Mouse (Mus musculus) stomach, postnatal 0 days (tissue): Measurements from ENCODE around the gene Atad3a. TPM values are rescaled to one million over a fixed set of nuclear protein-coding genes. Genes with fewer than 3 reads are reported as not detected.

Source experiments
- ATAC-seq: fragments of 200-750 bp; cut with Nextera tagmentation; 2 replicates; pipeline ENCODE4 v1.8.0; 2017; ENCODE audit not compliant: low FRiP score, low TSS enrichment
- DNase-seq: peaks from one replicate; pipeline ENCODE4 v3.0.0-alpha.2; 2016; ENCODE audit warnings: low spot score
- H3K27ac ChIP-seq: fragments of 300-500 bp; sonication (generic); replicated peaks from 2 replicates; pipeline ENCODE4 v1.5.1; 2014; ENCODE audit warnings: mild to moderate bottlenecking, control low read depth
- H3K27me3 ChIP-seq: fragments of 300-500 bp; sonication (generic); 2 replicates; pipeline ENCODE4 v1.6.1; 2014; ENCODE audit warnings: low read length; ENCODE audit not compliant: control insufficient read depth, insufficient read depth
- H3K36me3 ChIP-seq: fragments of 300-500 bp; sonication (generic); 2 replicates; pipeline ENCODE4 v1.6.1; 2014; ENCODE audit warnings: low read length, mixed read lengths; ENCODE audit not compliant: control insufficient read depth, insufficient read depth
- H3K4me1 ChIP-seq: fragments of 300-500 bp; sonication (generic); replicated peaks from 2 replicates; pipeline ENCODE4 v1.6.1; 2014; ENCODE audit warnings: antibody characterized with exemption; ENCODE audit not compliant: control insufficient read depth, insufficient read depth
- H3K4me2 ChIP-seq: fragments of 300-500 bp; sonication (generic); replicated peaks from 2 replicates; pipeline ENCODE4 v1.6.1; 2014; ENCODE audit warnings: low read depth, mild to moderate bottlenecking, control low read depth, moderate library complexity
- H3K4me3 ChIP-seq: fragments of 300-500 bp; sonication (generic); 2 replicates; pipeline ENCODE4 v1.5.1; 2014; ENCODE audit warnings: low read depth, low read length, control low read depth
- H3K9ac ChIP-seq: fragments of 300-500 bp; sonication (generic); 2 replicates; pipeline ENCODE4 v1.6.1; 2014; ENCODE audit warnings: mild to moderate bottlenecking, low read length, control low read depth, mixed read lengths
- H3K9me3 ChIP-seq: fragments of 300-500 bp; sonication (generic); 2 replicates; pipeline ENCODE4 v1.6.1; 2016; ENCODE audit warnings: low read length; ENCODE audit not compliant: control insufficient read depth
- CTCF ChIP-seq: IDR thresholded peaks from 2 replicates; pipeline ENCODE4 v1.5.1; 2016; ENCODE audit warnings: antibody characterized with exemption, low read depth, mild to moderate bottlenecking, moderate library complexity
- EP300 ChIP-seq: optimal IDR thresholded peaks from 2 replicates; pipeline ENCODE3; 2016; ENCODE audit warnings: antibody characterized with exemption
- WGBS: fragments of 180-500 bp; shearing (Covaris S2); extraction: QIAGEN DNeasy Blood & Tissue Kit; methylation state at CpG from one replicate; pipeline ENCODE4 v1.1.7; 2014; 5-methylcytosine and 5-hydroxymethylcytosine counted together
- polyA plus RNA-seq: library from polyadenylated mRNA; unstranded; fragments of >200 nt; fragmentation: Nextera tagmentation; extraction: Ambion mirVana; gene quantifications from 2 replicates; pipeline ENCODE4 v1.2.1, GENCODE M21; 2015

Gene Atad3a
- 48.8 and 55.1 TPM in 2 replicates for polyA plus RNA-seq

DNA sequence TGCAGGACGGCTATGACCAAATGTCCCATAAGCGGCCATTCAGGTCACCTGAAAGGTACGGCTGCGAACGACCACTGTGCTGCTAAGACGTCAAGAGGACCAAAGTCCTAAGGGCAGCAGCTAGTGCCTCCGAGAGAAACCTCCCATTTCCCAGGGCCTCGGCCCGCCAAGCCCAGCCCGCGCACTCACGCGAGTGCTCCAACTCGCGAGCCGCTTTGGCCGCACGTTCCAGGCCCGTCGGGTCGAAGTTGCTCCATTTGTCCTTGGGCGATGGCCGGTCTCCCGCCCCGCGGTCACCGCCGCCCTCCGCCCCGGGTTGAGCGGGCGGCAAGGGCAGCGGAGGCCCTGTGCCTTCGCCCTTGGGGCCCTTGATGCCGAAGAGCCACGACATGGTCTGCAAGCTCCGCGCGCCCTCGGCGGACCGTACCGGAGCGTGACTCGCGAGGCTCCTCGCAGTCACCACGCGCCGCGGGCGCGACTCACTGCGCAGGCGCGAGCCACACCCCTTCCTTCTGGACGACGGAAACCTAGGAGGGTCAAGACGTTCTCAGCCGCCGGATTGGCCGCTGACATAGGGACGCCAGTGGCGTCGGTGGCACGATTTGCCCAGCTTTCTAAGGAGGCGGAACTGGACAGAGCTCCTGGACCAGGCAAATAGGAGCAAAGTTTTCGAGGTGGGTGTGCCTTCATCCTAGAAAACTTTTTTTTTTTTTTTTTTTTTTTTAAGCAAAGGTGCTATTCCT is at the start of gene Atad3a:
TSS of gene Atad3a (minus strand) at position 481 of the 743 bp plus-strand sequence.
- no peak for TF ChIP-seq CTCF
- WGBS, result under 1% methylated on average over 54 of the region's 68 CpGs
- Histone ChIP-seq H3K9ac (peak within 1 kb of the TSS; percentile 79), H3K4me3 (peak within 1 kb of the TSS; percentile 68), H3K27ac (peak within 1 kb of the TSS; percentile 56; the same call in 1 of the 2 replicates), H3K4me1 (no peaks in the 10 kb centered on the region; the same call in 1 of the 2 replicates), H3K9me3 (no peaks in the 10 kb centered on the region), H3K4me2 (peak within 1 kb of the TSS; percentile 94), H3K36me3 (peaks cover 1% of the 10 kb centered on the region), H3K27me3 (no peaks in the 10 kb centered on the region)
- DNase-seq, result peak; percentile 97
- peak; percentile 98 for ATAC-seq

DNA sequence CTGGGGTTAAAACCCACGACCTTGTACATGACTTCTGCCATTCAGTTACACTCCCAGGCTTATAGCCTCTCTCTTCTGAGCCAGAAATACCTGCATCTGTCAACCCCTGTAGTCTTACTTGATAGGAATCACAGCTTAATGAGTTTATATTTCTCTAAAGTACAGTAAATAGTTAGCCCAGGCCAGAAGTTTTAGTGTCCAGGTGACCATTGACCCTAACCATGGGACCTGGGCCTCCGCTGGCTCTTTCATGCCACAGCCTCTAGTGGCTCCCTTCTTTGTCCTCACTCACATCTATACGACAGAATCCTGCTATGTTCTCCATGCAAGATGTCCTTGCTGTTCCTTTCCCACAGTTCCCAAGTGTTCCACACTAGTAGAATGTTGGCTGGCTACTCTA is 46.9 kb upstream of the Atad3a start:
- Histone ChIP-seq H3K4me1 (0 out of 2 replicates have a peak, but pooled peaks cover 3% of the 10 kb centered on the region), H3K4me2 (no peak overlapping the region), H3K36me3 (peaks cover 16% of the 10 kb centered on the region), H3K27ac (no peak overlapping the region), H3K27me3 (no peaks in the 10 kb centered on the region), H3K4me3 (no peak overlapping the region), H3K9ac (no peak overlapping the region), H3K9me3 (no peaks in the 10 kb centered on the region)
- no peak for ATAC-seq
- DNase-seq, result no peak
- TF ChIP-seq CTCF, result no peak
- WGBS, result 89% methylated on average over 3 of the region's 3 CpGs

DNA sequence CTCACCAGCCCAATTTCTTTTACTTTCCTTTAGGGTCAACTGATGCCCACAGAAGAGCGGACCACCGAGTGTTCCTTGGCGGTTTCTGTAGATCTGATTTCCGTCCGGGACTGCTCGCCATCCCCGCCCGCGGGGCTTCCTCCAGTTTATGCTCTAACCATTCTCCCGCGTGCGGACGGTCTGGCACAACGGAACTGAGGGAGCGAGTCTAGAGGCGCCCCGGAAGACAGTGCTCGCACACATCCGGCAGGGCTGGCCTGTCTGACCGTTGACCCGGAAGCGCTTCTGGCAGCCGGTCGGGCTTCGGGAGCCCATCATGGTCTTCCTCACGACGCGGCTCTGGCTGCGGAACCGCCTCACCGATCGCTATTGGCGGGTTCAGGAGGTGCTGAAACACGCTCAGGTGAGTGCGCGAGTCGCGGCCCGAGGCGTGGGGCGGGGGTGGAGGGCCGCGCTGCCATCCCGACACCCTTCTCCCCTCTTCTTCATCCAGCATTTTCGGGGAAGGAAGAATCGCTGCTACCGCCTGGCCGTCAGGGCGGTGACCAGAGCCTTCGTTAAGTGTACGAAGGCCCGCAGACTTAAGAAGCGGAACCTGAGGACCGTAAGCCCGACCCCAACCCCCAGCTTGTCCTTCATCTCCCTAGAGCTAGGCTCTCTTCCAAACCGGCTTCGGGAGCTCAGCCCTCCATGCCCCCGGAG is 42.6 kb upstream of the Atad3a start:
- Histone ChIP-seq H3K4me1 (0 out of 2 replicates have a peak, but pooled peaks cover 3% of the 10 kb centered on the region), H3K4me2 (peak overlapping the region; percentile 76), H3K36me3 (peaks cover 6% of the 10 kb centered on the region), H3K27me3 (no peaks in the 10 kb centered on the region), H3K9ac (peak overlapping the region; percentile 87), H3K9me3 (no peaks in the 10 kb centered on the region), H3K27ac (peak overlapping the region; percentile 88), H3K4me3 (peak overlapping the region; percentile 89)
- TF ChIP-seq EP300, result no peak
- no peak for TF ChIP-seq CTCF
- 0% methylated on average over 58 of the region's 58 CpGs for WGBS
- DNase-seq (peak; percentile 95), ATAC-seq (peak; percentile 98)

DNA sequence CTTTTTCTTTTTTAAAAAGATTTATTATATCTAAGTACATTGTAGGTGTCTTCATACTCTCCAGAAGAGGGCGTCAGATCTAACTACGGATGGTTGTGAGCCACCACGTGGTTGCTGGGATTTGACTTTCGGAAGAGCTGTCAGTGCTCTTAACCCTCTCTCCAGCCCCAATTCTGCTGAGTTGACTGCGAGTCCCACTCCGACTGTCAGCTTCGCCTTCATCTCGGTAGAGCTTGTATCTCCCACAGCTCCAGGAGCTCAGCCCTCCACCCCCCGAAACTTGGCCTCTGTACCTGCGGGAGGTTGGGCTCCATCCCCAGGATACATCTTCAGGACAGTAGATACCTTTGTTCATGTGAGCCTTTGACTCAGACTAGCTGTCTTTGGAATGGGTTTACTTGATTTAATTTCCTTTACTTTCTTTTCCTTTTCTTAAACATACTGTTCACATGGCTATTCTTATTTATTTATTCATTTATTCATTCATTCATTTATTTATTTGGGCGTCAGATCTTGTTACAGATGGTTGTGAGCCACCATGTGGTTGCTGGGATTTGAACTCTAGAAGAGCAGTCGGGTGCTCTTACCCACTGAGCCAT is 41.9 kb upstream of the Atad3a start, which contains the start of gene Mrpl20:
TSS of gene Mrpl20 (plus strand) at position 138 of the 599 bp plus-strand sequence.
- TF ChIP-seq CTCF (peak; percentile 55), EP300 (no peak)
- Histone ChIP-seq H3K4me3 (peak within 1 kb of the TSS; percentile 89), H3K27me3 (no peaks in the 10 kb centered on the region), H3K4me2 (peak within 1 kb of the TSS; percentile 76), H3K4me1 (0 out of 2 replicates have a peak, but pooled peaks cover 3% of the 10 kb centered on the region), H3K9ac (peak within 1 kb of the TSS; percentile 87), H3K27ac (peak within 1 kb of the TSS; percentile 88), H3K36me3 (peaks cover 3% of the 10 kb centered on the region), H3K9me3 (no peaks in the 10 kb centered on the region)
- no peak for ATAC-seq
- DNase-seq, result no peak
- WGBS, result 7% methylated on average over 12 of the region's 12 CpGs

DNA sequence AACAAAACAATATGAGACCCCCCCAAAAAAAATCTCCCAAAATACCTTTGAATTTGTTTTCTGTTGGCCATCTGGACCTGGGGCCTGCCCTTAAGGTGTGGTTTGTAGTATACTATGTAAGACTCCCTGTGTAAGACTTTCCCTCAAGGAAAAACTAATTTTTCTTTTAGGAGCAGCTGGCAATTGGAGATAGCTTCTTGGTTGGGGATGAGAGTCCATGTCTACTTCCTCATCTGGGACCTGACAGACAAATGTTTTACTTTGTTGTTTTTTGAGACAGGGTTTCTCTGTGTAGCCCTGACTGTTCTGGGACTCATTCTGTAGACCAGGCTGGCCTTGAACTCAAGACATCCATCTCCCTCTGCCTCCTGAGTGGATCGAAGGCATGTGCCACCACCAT is 41.2 kb upstream of the Atad3a start:
- H3K4me2 ChIP-seq, result no peak overlapping the region
- no peaks in the 10 kb centered on the region for H3K27me3 ChIP-seq
- 0 out of 2 replicates have a peak, but pooled peaks cover 3% of the 10 kb centered on the region for H3K4me1 ChIP-seq
- H3K36me3 ChIP-seq, result no peaks in the 10 kb centered on the region; the same call in 1 of the 2 replicates
- ATAC-seq (no peak), DNase-seq (no peak)
- H3K9ac ChIP-seq, result no peak overlapping the region
- H3K4me3 ChIP-seq, result no peak overlapping the region
- 94% methylated on average over 1 of the region's 1 CpGs for whole genome bisulfite sequencing
- no peak for TF ChIP-seq CTCF
- TF ChIP-seq EP300, result no peak
- H3K9me3 ChIP-seq, result no peaks in the 10 kb centered on the region
- H3K27ac ChIP-seq, result no peak overlapping the region
